ENCODE assay signal across 1 mouse cellular context in genomic region chr10:82666436-82667234, GRCm38 (mm10).
A peak's percentile ranks its signal among the peaks of the same experiment; 100 is the strongest.
TF ChIP-seq lines count a peak whose summit lies in the region.

No protein-coding gene starts in this region.

TF ChIP-seq in MEL, 35 proteins besides CTCF, POLR2A, EP300 and RAD21 (continued from another document):
- TF ChIP-seq TCF12 (IDR thresholded peaks at IDR 0.05; ENCODE audit: low read depth, low read length): peak; percentile 39; the same call in 1 of the 2 replicates
- TF ChIP-seq POLR2AphosphoS2 (IDR thresholded peaks at IDR 0.05; ENCODE audit: low read length): no peak
- no peak for TF ChIP-seq GABPA (IDR thresholded peaks at IDR 0.05; ENCODE audit: low read depth, low read length)
- TF ChIP-seq BHLHE40 (IDR thresholded peaks at IDR 0.05; ENCODE audit: borderline replicate concordance, low read depth, low read length): peak; percentile 79
- no peak for TF ChIP-seq ZNF384 (IDR thresholded peaks at IDR 0.05; ENCODE audit: low read depth, low read length)
- TF ChIP-seq MYC (IDR thresholded peaks at IDR 0.05; ENCODE audit: low read depth, low read length): peak; percentile 85; the same call in 1 of the 2 replicates
- TF ChIP-seq SMC3 (IDR thresholded peaks at IDR 0.05; ENCODE audit: low read depth, low read length): peak; percentile 97
- no peak for TF ChIP-seq MAFK (IDR thresholded peaks at IDR 0.05; ENCODE audit: borderline replicate concordance, low read depth, low read length)
- TF ChIP-seq MAX (IDR thresholded peaks at IDR 0.05; ENCODE audit: low read length): peak; percentile 94
- TF ChIP-seq MXI1 (IDR thresholded peaks at IDR 0.05; ENCODE audit: low read depth, low read length): peak; percentile 98
- TF ChIP-seq USF2 (IDR thresholded peaks at IDR 0.05; ENCODE audit: borderline replicate concordance in 1 of 2, insufficient read depth in 1 of 2, low read depth in 1 of 2, low read length in 2 of 2): no peak
- TF ChIP-seq USF1 (IDR thresholded peaks at IDR 0.05; ENCODE audit: low read depth, low read length): peak; percentile 72
- TF ChIP-seq MYB (IDR thresholded peaks at IDR 0.05; ENCODE audit: low read depth, low read length): no peak
- no peak for TF ChIP-seq CHD1 (IDR thresholded peaks at IDR 0.05; ENCODE audit: low read depth, low read length)
- no peak for TF ChIP-seq HCFC1 (IDR thresholded peaks at IDR 0.05; ENCODE audit: low read depth, low read length)
- peak; percentile 33; the same call in 1 of the 2 replicates for TF ChIP-seq ETS1 (IDR thresholded peaks at IDR 0.05; ENCODE audit: low read depth, low read length)
- TF ChIP-seq TAL1 (IDR thresholded peaks at IDR 0.05; ENCODE audit: low read length): peak; percentile 66
- no peak; the same call in 1 of the 2 replicates for TF ChIP-seq RCOR1 (IDR thresholded peaks at IDR 0.05; ENCODE audit: low read depth, low read length)
- TF ChIP-seq ZKSCAN1 (IDR thresholded peaks at IDR 0.05; ENCODE audit: low read depth, low read length): no peak
- no peak for TF ChIP-seq E2F4 (IDR thresholded peaks at IDR 0.05; ENCODE audit: borderline replicate concordance, low read depth, low read length)
- TF ChIP-seq SIN3A (IDR thresholded peaks at IDR 0.05; ENCODE audit: low read length): peak; percentile 94
- no peak for TF ChIP-seq ZMIZ1 (IDR thresholded peaks at IDR 0.05; ENCODE audit: low read depth, low read length)
- TF ChIP-seq KAT2A (conservative IDR thresholded peaks at IDR 0.05; ENCODE audit: low read depth, low read length): no peak
- no peak for TF ChIP-seq JUND (IDR thresholded peaks at IDR 0.05; ENCODE audit: low read depth, low read length)
- no peak for TF ChIP-seq UBTF (IDR thresholded peaks at IDR 0.05; ENCODE audit: borderline replicate concordance, insufficient read depth, low read depth, low read length)
